Mouse (Mus musculus) megakaryocyte, embryonic 14.5 days (primary cell): ENCODE data around the gene Agmat.

ENCODE experiments used
- FLI1 ChIP-seq: IDR thresholded peaks from 2 replicates; pipeline ENCODE4 v1.6.1; 2012; ENCODE audit warnings: low read length, inconsistent platforms, mixed read lengths
- GATA1 ChIP-seq: IDR thresholded peaks from 3 replicates; pipeline ENCODE4 v1.6.1; 2012; ENCODE audit warnings: mixed read lengths, low read length, inconsistent platforms, borderline replicate concordance

DNA sequence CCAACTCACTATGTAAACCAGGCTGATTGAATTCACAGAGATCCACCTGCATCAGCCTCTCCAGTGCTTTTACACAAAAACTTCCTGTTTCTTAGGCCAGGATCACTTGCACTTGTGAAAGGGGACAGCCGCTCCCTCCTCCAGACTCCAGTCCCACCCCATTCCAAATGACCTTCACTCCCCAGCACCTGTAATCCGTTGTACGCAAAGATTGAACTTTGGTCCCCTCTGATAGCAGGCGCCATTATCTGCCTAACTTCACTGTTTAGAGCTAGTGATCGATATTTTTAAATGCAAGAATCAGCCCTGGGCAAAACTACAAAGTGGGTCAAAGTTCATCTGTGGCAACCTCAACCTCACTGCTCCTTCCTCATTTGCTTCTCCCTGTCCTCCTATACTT is 14.7 kb upstream of the Agmat start:
- TF ChIP-seq GATA1 (no peak), FLI1 (no peak)
